Mouse (Mus musculus) embryonic facial prominence, embryonic 15.5 days (tissue): ENCODE results near the gene Rd3l. TPM values are rescaled to one million over a fixed set of nuclear protein-coding genes. Genes with fewer than 3 reads are reported as not detected.

Experiments used
- ATAC-seq: fragments of 200-750 bp; cut with Nextera tagmentation; 2 replicates; pipeline ENCODE4 v1.8.0; 2017; ENCODE audit warnings: low read depth, moderate TSS enrichment; ENCODE audit not compliant: insufficient number of reproducible peaks, low FRiP score, low TSS enrichment
- H3K27ac ChIP-seq: fragments of 300-500 bp; sonication (generic); replicated peaks from 2 replicates; pipeline ENCODE4 v1.5.1; 2015; ENCODE audit warnings: mild to moderate bottlenecking, inconsistent platforms
- H3K27me3 ChIP-seq: fragments of 300-500 bp; sonication (generic); 2 replicates; pipeline ENCODE4 v1.6.1; 2015; ENCODE audit warnings: inconsistent platforms
- H3K36me3 ChIP-seq: fragments of 300-500 bp; sonication (generic); 2 replicates; pipeline ENCODE4 v1.6.1; 2015; ENCODE audit warnings: mild to moderate bottlenecking, inconsistent platforms
- H3K4me1 ChIP-seq: fragments of 300-500 bp; sonication (generic); 2 replicates; pipeline ENCODE4 v1.6.1; 2015; ENCODE audit warnings: inconsistent platforms
- H3K4me2 ChIP-seq: fragments of 300-500 bp; sonication (generic); replicated peaks from 2 replicates; pipeline ENCODE4 v1.6.1; 2015; ENCODE audit warnings: mild to moderate bottlenecking, inconsistent platforms
- H3K4me3 ChIP-seq: fragments of 300-500 bp; sonication (generic); replicated peaks from 2 replicates; pipeline ENCODE4 v1.5.1; 2015; ENCODE audit warnings: mild to moderate bottlenecking, inconsistent platforms
- H3K9ac ChIP-seq: fragments of 300-500 bp; sonication (generic); 2 replicates; pipeline ENCODE4 v1.6.1; 2015; ENCODE audit warnings: inconsistent platforms
- H3K9me3 ChIP-seq: fragments of 300-500 bp; sonication (generic); replicated peaks from 2 replicates; pipeline ENCODE4 v1.6.1; 2016; ENCODE audit warnings: inconsistent platforms
- WGBS: fragments of 180-500 bp; shearing (Covaris S2); methylation state at CpG from one replicate; pipeline ENCODE4 v1.1.7; 2015; 5-methylcytosine and 5-hydroxymethylcytosine counted together
- polyA plus RNA-seq: library from polyadenylated mRNA; unstranded; fragments of >200 nt; fragmentation: Nextera tagmentation; extraction: Ambion mirVana; gene quantifications from 2 replicates; pipeline ENCODE4 v1.2.1, GENCODE M21; 2015

Rd3l gene
- polyA plus RNA-seq = not detected in 2 replicates

DNA sequence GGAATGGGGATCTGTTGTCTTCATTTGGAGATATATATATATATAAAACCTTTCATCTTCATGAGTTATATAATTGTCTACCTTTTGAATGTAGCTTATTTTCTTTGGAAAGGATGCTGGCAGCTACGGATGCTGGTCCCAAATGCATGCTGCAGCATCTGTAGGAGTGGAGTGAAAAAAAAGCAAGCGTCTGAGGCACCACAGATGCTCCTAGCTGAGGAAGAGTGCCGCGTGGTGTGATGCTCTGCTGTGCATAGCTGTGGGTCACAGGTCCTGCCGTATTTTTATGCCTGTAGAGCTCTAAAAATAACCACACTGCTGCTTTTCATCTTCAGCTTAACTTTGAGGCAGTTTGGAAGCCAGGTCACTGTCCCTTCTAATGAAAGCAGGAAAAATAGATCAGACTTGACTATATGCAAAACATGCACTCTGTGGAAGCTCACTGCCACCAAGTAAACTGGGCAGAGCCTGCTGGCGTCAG is at the start of gene Rd3l:
Gene Rd3l, minus strand, starts transcription at position 431 of the 481 bp plus-strand sequence.
- whole genome bisulfite sequencing = 56% methylated on average over 6 of the region's 6 CpGs
- ATAC-seq = no peak

DNA sequence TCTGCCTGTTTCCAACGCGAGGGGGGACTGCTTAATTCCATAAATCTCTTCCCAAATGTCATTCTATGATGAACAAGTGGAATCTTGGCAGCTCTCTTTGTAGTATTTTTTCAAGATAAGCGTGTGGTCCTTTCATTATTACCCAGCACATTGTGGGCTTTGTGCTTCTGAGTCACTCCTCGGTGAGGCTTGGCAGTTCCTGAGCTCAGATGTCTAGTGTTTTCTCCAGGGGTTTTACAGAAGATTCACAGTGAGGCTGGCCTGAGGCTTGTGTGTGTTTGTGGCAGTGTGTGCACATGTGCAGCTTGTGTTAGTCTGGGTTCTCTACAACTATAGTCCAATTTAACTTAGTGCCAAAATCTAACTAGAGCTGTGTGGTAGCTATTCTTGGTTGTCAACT is 46.3 kb upstream of the Rd3l start:
- Histone ChIP-seq H3K4me3 (no peak overlapping the region), H3K9me3 (0 out of 2 replicates have a peak, but pooled peaks cover 4% of the 10 kb centered on the region), H3K27me3 (no peaks in the 10 kb centered on the region), H3K36me3 (no peaks in the 10 kb centered on the region), H3K4me1 (no peaks in the 10 kb centered on the region), H3K4me2 (no peak overlapping the region), H3K27ac (no peak overlapping the region), H3K9ac (no peak overlapping the region)
- no peak for ATAC-seq
- 66% methylated on average over 4 of the region's 4 CpGs for WGBS

More for the DNA sequence above, at the start of gene Rd3l:
- H3K9me3 ChIP-seq = no peaks in the 10 kb centered on the region
- H3K4me2 ChIP-seq = no peak within 1 kb of the TSS
- no peaks in the 10 kb centered on the region for H3K36me3 ChIP-seq
- H3K4me1 ChIP-seq = no peaks in the 10 kb centered on the region; the same call in 1 of the 2 replicates
- H3K27me3 ChIP-seq = no peaks in the 10 kb centered on the region
- H3K27ac ChIP-seq = no peak within 1 kb of the TSS
- no peak within 1 kb of the TSS for H3K9ac ChIP-seq
- no peak within 1 kb of the TSS for H3K4me3 ChIP-seq

DNA sequence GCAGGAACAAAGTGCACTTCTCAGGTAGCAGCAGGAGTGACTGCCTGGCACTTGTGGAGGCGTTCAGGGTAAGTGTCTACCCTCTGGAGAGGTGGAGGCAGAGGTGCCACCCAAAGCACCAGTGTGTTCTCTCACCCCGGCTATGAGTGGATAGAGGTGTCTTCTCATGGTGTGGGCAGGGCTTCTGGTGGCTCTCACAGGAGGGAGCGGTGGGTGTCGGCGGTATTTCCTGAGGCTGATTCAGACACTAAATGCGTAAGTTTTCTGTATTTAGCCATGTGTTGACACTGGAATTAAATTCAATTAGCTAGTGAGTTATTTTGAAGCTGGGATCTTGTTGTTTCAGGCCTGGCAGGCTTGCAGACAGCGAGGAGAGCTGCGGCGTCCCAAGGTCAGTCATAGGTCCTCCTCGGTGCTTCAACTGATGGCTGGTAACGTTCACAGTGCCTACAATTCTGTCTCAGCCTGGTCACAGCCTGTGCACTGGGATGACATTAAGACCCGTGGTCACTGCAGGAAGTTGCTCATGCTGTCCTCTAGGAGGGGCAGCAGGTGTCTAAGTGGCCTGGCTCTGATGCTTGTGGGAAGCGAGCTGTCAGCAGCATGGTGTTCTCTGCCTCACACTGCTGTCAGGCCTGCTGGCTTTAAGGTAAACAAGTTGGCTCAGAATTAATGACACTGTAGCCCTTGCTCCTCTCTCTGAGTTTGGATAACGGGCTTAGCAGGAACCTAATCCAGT is 45.0 kb upstream of the Rd3l start:
- H3K36me3 ChIP-seq = no peaks in the 10 kb centered on the region
- peaks cover 4% of the 10 kb centered on the region; the same call in 1 of the 2 replicates for H3K9me3 ChIP-seq
- H3K9ac ChIP-seq = no peak overlapping the region
- no peak overlapping the region for H3K4me2 ChIP-seq
- no peaks in the 10 kb centered on the region for H3K4me1 ChIP-seq
- 69% methylated on average over 14 of the region's 14 CpGs for WGBS
- no peaks in the 10 kb centered on the region for H3K27me3 ChIP-seq
- no peak for ATAC-seq
- H3K27ac ChIP-seq = no peak overlapping the region
- H3K4me3 ChIP-seq = no peak overlapping the region

DNA sequence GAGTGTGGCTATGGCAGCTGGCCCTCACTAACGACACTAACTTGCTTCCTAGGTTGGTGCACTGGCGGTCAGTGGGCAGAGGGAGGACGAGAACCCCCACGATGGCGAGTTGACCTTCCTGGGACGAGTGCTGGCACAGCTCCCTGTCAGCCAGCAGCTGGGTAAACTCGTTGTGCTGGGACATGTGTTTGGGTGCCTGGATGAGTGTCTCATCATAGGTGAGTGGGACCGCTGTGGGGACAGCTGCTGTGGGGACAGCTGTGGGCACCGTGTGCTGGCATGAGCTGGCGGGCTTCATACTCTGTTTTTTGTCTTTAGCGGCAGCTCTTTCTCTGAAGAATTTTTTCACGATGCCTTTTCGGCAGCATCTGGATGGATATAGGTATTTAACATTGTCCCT is 44.3 kb upstream of the Rd3l start:
- H3K4me1 ChIP-seq = no peaks in the 10 kb centered on the region
- H3K9me3 ChIP-seq = peaks cover 4% of the 10 kb centered on the region; the same call in 1 of the 2 replicates
- H3K4me2 ChIP-seq = no peak overlapping the region
- no peaks in the 10 kb centered on the region for H3K27me3 ChIP-seq
- WGBS = 92% methylated on average over 13 of the region's 13 CpGs
- H3K9ac ChIP-seq = no peak overlapping the region
- no peak for ATAC-seq
- no peak overlapping the region for H3K4me3 ChIP-seq
- no peaks in the 10 kb centered on the region for H3K36me3 ChIP-seq
- H3K27ac ChIP-seq = no peak overlapping the region

DNA sequence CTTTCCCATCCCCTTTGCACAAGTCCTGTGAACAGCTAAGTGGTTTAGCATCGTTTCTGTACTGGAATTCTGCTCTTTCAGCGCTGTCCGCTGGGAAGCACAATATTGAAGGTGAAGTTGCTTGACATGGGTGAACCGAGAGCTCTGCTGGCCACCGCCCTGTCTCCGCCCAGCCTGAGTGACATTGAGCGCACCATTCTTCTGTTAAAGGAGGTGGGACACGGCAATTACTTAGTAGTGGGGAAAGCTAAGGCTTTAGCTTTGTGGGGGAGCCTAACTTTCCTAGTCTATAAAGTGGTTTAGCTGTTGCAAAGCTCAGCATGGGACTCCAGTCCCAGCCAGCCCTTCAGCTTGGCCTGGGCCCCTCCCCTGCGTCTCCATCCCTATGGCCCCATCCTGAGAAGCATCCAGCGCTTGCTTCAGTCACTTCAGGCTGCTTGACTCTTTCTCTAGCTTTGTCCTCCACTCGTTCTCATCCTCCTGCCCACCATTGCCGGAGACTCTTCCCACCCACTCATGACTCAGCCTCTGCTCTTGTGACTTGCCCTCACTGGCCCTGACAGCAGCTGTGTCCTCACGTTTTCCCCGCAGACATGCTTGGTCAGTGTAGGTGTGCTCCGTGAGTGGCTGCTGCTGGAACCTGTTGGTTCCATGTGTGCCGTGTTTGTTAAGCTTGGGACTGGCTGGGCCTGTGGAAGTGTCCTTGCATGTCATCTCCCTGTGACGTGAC is 43.6 kb upstream of the Rd3l start:
- Histone ChIP-seq H3K4me3 (no peak overlapping the region), H3K27ac (no peak overlapping the region), H3K9me3 (peaks cover 8% of the 10 kb centered on the region; the same call in 1 of the 2 replicates), H3K9ac (no peak overlapping the region), H3K4me2 (no peak overlapping the region), H3K4me1 (no peaks in the 10 kb centered on the region), H3K27me3 (no peaks in the 10 kb centered on the region), H3K36me3 (no peaks in the 10 kb centered on the region)
- no peak for ATAC-seq
- 76% methylated on average over 17 of the region's 17 CpGs for WGBS

DNA sequence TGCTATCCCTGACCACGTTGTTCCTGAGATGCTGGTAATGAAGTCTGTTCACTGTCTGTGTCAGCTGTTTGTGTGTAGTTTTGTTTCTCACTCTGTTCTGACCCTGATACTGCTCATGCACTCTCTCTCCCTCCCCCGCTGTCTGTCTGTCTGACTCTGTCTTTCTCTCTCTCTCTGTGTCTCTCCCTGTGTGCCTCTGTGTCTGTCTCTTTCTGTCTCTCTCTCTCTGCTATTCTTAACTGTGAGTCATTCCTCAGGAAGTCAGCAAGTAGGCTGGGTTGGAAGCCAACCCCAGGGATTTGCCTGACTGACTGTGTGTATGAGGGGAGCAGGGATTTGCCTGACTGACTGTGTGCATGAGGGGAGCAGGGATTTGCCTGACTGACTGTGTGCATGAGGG is 42.2 kb upstream of the Rd3l start:
- Histone ChIP-seq H3K4me3 (no peak overlapping the region), H3K9me3 (peaks cover 8% of the 10 kb centered on the region; the same call in 1 of the 2 replicates), H3K36me3 (no peaks in the 10 kb centered on the region), H3K9ac (no peak overlapping the region), H3K27ac (no peak overlapping the region), H3K4me1 (no peaks in the 10 kb centered on the region), H3K4me2 (no peak overlapping the region), H3K27me3 (no peaks in the 10 kb centered on the region)
- WGBS = 82% methylated on average over 2 of the region's 2 CpGs
- no peak for ATAC-seq

DNA sequence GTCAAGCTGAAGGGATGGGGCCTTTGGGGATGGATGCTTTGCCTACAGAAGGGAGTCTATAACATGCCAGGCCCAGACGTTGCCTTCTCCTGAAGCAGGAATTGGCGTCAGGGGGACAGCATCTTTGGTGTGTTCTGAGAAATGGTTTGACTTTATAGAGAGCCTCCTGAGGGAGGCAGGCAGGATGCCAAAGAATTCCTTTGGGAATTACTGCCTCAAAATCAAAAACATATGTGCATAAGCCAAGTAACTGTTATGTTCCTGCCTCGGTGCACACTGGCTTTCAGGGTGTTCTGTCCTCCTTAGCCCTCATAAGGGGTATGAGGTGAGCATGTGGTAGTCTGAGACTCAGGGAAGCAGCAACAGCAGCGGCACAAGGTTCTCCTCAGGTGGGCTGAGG is 35.2 kb upstream of the Rd3l start:
- peaks cover 4% of the 10 kb centered on the region; the same call in 1 of the 2 replicates for H3K9me3 ChIP-seq
- 39% methylated on average over 4 of the region's 4 CpGs for WGBS
- H3K4me1 ChIP-seq = 0 out of 2 replicates have a peak, but pooled peaks cover 3% of the 10 kb centered on the region
- H3K4me3 ChIP-seq = no peak overlapping the region
- no peaks in the 10 kb centered on the region for H3K36me3 ChIP-seq
- H3K9ac ChIP-seq = no peak overlapping the region
- H3K4me2 ChIP-seq = no peak overlapping the region
- no peaks in the 10 kb centered on the region for H3K27me3 ChIP-seq
- ATAC-seq = no peak
- H3K27ac ChIP-seq = peak overlapping the region; percentile 60

DNA sequence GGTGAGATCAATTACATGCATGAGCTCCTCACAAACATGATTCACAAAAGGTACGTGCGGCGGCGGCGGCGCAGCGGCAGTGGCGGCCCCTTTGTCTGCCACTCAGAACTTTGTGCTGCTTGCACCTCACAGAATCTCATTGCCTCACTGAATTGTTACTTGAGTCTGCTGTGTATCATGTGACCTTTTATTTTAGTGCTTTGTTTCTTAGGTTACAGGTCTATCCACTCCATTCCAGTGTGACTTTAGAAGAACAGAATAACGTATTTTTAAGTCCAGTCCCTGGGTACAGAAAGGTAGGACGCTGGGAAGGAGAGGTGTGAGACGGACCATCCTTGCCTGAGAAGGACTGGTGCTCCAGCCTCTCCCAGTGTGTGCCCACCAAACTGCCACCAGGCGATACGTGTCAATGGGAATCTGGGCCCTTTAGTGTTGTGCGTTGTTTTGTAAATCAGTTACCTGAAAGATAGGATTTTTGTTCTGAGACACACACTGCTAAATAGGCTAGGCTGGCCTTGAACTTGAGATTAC is 32.2 kb upstream of the Rd3l start:
- Histone ChIP-seq H3K9me3 (no peaks in the 10 kb centered on the region), H3K36me3 (no peaks in the 10 kb centered on the region), H3K4me1 (0 out of 2 replicates have a peak, but pooled peaks cover 3% of the 10 kb centered on the region), H3K27me3 (no peaks in the 10 kb centered on the region), H3K4me3 (peak overlapping the region; percentile 15; the same call in 1 of the 2 replicates), H3K27ac (no peak overlapping the region; the same call in 1 of the 2 replicates), H3K9ac (no peak overlapping the region), H3K4me2 (peak overlapping the region; percentile 25)
- no peak for ATAC-seq
- 27% methylated on average over 14 of the region's 14 CpGs for WGBS

DNA sequence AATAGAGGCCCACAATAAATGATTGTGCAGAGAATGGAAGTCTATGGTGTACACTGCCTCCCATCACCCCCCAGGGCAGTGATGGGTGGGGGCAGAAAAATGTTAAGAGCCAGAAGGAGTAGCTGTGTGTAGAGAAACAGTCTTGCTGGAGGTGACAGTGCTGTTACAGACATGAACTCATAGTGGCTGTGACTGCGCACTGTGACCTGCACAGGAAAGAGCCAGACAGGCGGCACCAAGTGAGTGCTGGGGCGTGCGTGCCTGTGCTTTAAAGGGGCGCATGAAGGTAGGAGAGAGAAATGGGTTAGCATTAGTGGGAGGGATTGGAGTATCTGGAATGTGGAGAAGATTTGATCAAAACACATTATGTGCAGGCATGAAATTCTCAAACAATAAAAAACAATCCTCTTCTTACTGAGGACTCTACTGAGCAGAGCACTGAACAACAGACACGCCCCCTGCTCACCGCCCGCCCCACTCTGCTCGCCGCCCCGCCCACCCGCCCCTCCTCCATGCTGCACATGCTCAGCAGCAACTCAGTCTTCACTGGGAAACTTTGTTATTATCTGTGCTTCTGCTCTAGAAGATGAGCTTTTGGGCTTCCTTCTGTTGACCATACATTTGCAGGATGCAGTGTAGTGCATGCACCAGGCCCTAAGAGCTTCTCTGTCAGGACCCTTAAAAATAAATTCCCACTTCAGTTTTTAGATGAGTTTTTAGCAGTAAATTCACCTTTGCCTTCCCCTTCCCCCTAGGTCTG is 31.6 kb upstream of the Rd3l start:
- Histone ChIP-seq H3K27ac (no peak overlapping the region; the same call in 1 of the 2 replicates), H3K4me1 (0 out of 2 replicates have a peak, but pooled peaks cover 3% of the 10 kb centered on the region), H3K36me3 (no peaks in the 10 kb centered on the region), H3K27me3 (no peaks in the 10 kb centered on the region), H3K9me3 (no peaks in the 10 kb centered on the region), H3K9ac (no peak overlapping the region), H3K4me3 (peak overlapping the region; percentile 15; the same call in 1 of the 2 replicates), H3K4me2 (peak overlapping the region; percentile 25)
- WGBS = 31% methylated on average over 12 of the region's 12 CpGs
- ATAC-seq = peak; percentile 75

DNA sequence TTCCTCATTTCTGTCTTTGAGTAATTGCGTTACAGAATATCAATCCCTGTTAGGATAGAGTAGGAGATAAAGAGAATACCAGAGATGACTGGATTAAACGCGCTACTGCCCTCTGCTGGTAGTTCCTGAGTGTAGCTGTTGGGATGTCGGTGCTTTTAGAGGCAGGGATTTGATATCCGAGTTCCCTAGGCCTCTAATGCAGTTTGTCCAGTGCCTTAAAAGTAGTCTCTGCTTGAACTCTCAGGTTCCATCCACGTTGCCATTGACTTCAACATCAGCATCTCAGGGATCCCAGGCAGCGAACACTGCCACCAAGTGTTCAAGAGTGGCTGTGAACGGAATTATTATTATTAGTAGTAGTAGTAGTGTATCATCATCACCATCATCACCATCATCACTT is 20.1 kb upstream of the Rd3l start:
- Histone ChIP-seq H3K9me3 (no peaks in the 10 kb centered on the region), H3K9ac (no peak overlapping the region), H3K27ac (no peak overlapping the region), H3K27me3 (no peaks in the 10 kb centered on the region), H3K4me1 (no peaks in the 10 kb centered on the region), H3K4me3 (no peak overlapping the region), H3K36me3 (no peaks in the 10 kb centered on the region), H3K4me2 (no peak overlapping the region)
- 18% methylated on average over 8 of the region's 8 CpGs for WGBS
- ATAC-seq = no peak
